10 mouse cellular contexts compared by ENCODE assay signal in genomic region chr4:130745561-130746306, GRCm38 (mm10). TPM values are rescaled to one million over a fixed set of nuclear protein-coding genes. Genes with fewer than 3 reads are reported as not detected.
DNase-seq lines count a peak whose midpoint lies in the region; ATAC-seq and TF ChIP-seq lines count a peak whose summit lies in the region.
"Had no signal": no experiment of that assay in that cellular context is flagged by ENCODE, and none has a peak within 500 bp of the region (broad histone marks: within the 10 kb centered on the region; RNA-seq: fewer than 3 reads in every experiment).

No protein-coding gene starts in this region.

- peaks cover 5% of the 10 kb centered on the region; the same call in 1 of the 2 replicates for H3K4me1 ChIP-seq in heart, adult 2 months (ENCODE audit: control insufficient read depth, insufficient read depth, low read length)
- H3K4me1 ChIP-seq in heart, embryonic 11.5 days (ENCODE audit: control insufficient read depth, insufficient read depth, low read length) = no peaks in the 10 kb centered on the region; the same call in 1 of the 2 replicates
- H3K4me1 ChIP-seq in thymus, adult 2 months (replicated peaks; ENCODE audit: control insufficient read depth, insufficient read depth, low read length) = no peaks in the 10 kb centered on the region
- H3K4me1 ChIP-seq: midbrain, embryonic 12.5 days had no signal

- no peak for TF ChIP-seq CTCF in heart, adult 2 months (IDR thresholded peaks at IDR 0.05)
- no peak for TF ChIP-seq CTCF in thymus, adult 2 months (IDR thresholded peaks at IDR 0.05; ENCODE audit: borderline replicate concordance, control insufficient read depth, extremely low read depth, insufficient read depth, low read length, poor library complexity)

- no peak overlapping the region for H3K9ac ChIP-seq in heart, adult 2 months (ENCODE audit: low read depth, low read length)
- no peak overlapping the region for H3K9ac ChIP-seq in heart, embryonic 11.5 days (ENCODE audit: low read depth, low read length)
- H3K9ac ChIP-seq: midbrain, embryonic 12.5 days had no signal

- H3K36me3 ChIP-seq in heart, adult 2 months (ENCODE audit: control insufficient read depth, insufficient read depth, low read length) = peaks cover 11% of the 10 kb centered on the region
- peaks cover 39% of the 10 kb centered on the region for H3K36me3 ChIP-seq in heart, embryonic 11.5 days (ENCODE audit: control insufficient read depth, insufficient read depth, low read length)
- peaks cover 97% of the 10 kb centered on the region for H3K36me3 ChIP-seq in thymus, adult 2 months (ENCODE audit: control insufficient read depth, insufficient read depth, low read length)

- H3K27me3 ChIP-seq in heart, adult 2 months (ENCODE audit: control insufficient read depth, insufficient read depth, low read length) = no peaks in the 10 kb centered on the region
- H3K27me3 ChIP-seq in heart, embryonic 11.5 days (ENCODE audit: control insufficient read depth, insufficient read depth, low read length) = no peaks in the 10 kb centered on the region
- no peaks in the 10 kb centered on the region for H3K27me3 ChIP-seq in thymus, adult 2 months (ENCODE audit: control insufficient read depth, insufficient read depth, low read length)
- H3K27me3 ChIP-seq: midbrain, embryonic 12.5 days had no signal

- ATAC-seq in heart, embryonic 11.5 days (replicated peaks; ENCODE audit: insufficient number of reproducible peaks, low FRiP score, low TSS enrichment) = no peak
- ATAC-seq in megakaryocyte progenitor cell, adult 5-6 weeks (replicated peaks; ENCODE audit: poor library complexity) = no peak
- ATAC-seq: hindbrain, embryonic 16.5 days had no signal

- intact Hi-C loops in heart, adult 2 months (cut with DNase I) = no loop called here

- WGBS in heart, adult 2 months = 63% methylated on average over 5 of the region's 5 CpGs
- WGBS in heart, embryonic 11.5 days (ENCODE audit: insufficient replicate concordance) = 85% methylated on average over 5 of the region's 5 CpGs
- WGBS in thymus, adult 2 months = 94% methylated on average over 5 of the region's 5 CpGs

- DNase-seq in heart, adult 2 months = peak in 1 of 2 experiments; percentile 32
- DNase-seq in adrenal gland, postnatal 36 days = peak; percentile 80 to 81
- DNase-seq in layer of hippocampus, adult 11-12 months (ENCODE audit: low spot score) = peak; percentile 87
- peak; percentile 85 to 89 for DNase-seq in right cerebral cortex, adult 2 months (ENCODE audit: low spot score in 2 of 2)
- no peak for DNase-seq in lung, postnatal 25 days (ENCODE audit: low spot score)
- no peak for DNase-seq in thymus, adult 2 months

- H3K79me2 ChIP-seq in heart, adult 2 months (replicated peaks; ENCODE audit: control insufficient read depth, insufficient read depth, low read length) = peaks cover 3% of the 10 kb centered on the region

- no peak overlapping the region for H3K4me2 ChIP-seq in heart, embryonic 11.5 days
- H3K4me2 ChIP-seq: midbrain, embryonic 12.5 days had no signal

- no peak overlapping the region for H3K4me3 ChIP-seq in heart, adult 2 months
- H3K4me3 ChIP-seq in heart, embryonic 11.5 days (ENCODE audit: low read depth, low read length) = no peak overlapping the region
- no peak overlapping the region for H3K4me3 ChIP-seq in thymus, adult 2 months (ENCODE audit: control insufficient read depth, insufficient read depth, low read length)
- H3K4me3 ChIP-seq: midbrain, embryonic 12.5 days had no signal

- TF ChIP-seq EP300 in heart, adult 2 months (IDR thresholded peaks at IDR 0.05; ENCODE audit: insufficient read depth, low read depth, low read length) = 0 out of 2 replicates have a peak, but pooled peaks have one; percentile 27

- H3K27ac ChIP-seq in heart, adult 2 months = peak overlapping the region; percentile 16
- no peak overlapping the region for H3K27ac ChIP-seq in heart, embryonic 11.5 days (ENCODE audit: low read depth, low read length)
- no peak overlapping the region for H3K27ac ChIP-seq in thymus, adult 2 months (ENCODE audit: control insufficient read depth, insufficient read depth, low read length)
- H3K27ac ChIP-seq: midbrain, embryonic 12.5 days had no signal

- no peaks in the 10 kb centered on the region for H3K9me3 ChIP-seq in heart, embryonic 11.5 days (replicated peaks; ENCODE audit: control insufficient read depth, low read length)
- H3K9me3 ChIP-seq: midbrain, embryonic 12.5 days had no signal

- TF ChIP-seq POLR2A in heart, adult 2 months (IDR thresholded peaks at IDR 0.05; ENCODE audit: insufficient read depth, low read depth, low read length) = no peak
- no peak for TF ChIP-seq POLR2A in thymus, adult 2 months (IDR thresholded peaks at IDR 0.05; ENCODE audit: control insufficient read depth, extremely low read depth, insufficient read depth, low read length, poor library complexity)

RNA-seq across cellular contexts. Expression of gene Sdc3, which starts 46.6 kb away (rescaled TPM):
- total RNA-seq in heart, adult 2 months (2021) = 10 to 100 TPM; 32.7 to 38.3 TPM
- polyA plus RNA-seq in heart, adult 2 months (2012; rRNA removed) = 41.5 and 51.9 TPM in 2 replicates
- 11.6 and 16.9 TPM in 2 replicates for polyA plus RNA-seq in heart, embryonic 11.5 days (2014; fragmentation: Nextera tagmentation; extraction: Ambion mirVana)
- 100 to 1,000 TPM; 294 to 435 TPM for total RNA-seq in adrenal gland, postnatal 36 days (2021)
- 96.8 and 97.5 TPM in 2 replicates for polyA plus RNA-seq in thymus, adult 2 months (2012; rRNA removed)
- total RNA-seq in megakaryocyte progenitor cell, adult 5-6 weeks (2015) = 0.69 and 2.0 TPM in 2 replicates
- total RNA-seq in megakaryocyte progenitor cell, adult 5-6 weeks (2017) = 0.44 and 0.75 TPM in 2 replicates

Comparison
In these comparisons a context has a peak if more than half of its experiments do, and no peak if none do; other contexts are left out.
1. DNase-seq: peak in adrenal gland, postnatal 36 days (2 of 2), layer of hippocampus, adult 11-12 months (single experiment) and right cerebral cortex, adult 2 months (2 of 2); none in lung, postnatal 25 days (single experiment) and thymus, adult 2 months (single experiment).
2. RNA of gene Sdc3, which starts 46.6 kb away (total RNA-seq): 294 to 435 TPM in adrenal gland, postnatal 36 days and 32.7 to 38.3 TPM in heart, adult 2 months; 0.44 to 2.0 TPM in megakaryocyte progenitor cell, adult 5-6 weeks; every median in the first group is over 10 times any median in the second.